Mouse (Mus musculus) CH12.LX (cell line): Measurements from ENCODE around the gene Fam178b.

Source experiments
- CTCF ChIP-seq, 2 experiments: IDR thresholded peaks in 1 of 2; conservative IDR thresholded peaks in 1 of 2; 2 replicates each; pipeline ENCODE4 v1.5.1; 2011 to 2012; ENCODE audit warnings: low read depth in 2 of 2, low read length in 2 of 2, improper control_type of control experiment in 1 of 2, inconsistent platforms in 1 of 2, mild to moderate bottlenecking in 1 of 2, moderate library complexity in 1 of 2
- GABPA ChIP-seq: IDR thresholded peaks from 2 replicates; pipeline ENCODE4 v1.6.1; 2012; ENCODE audit warnings: low read depth, low read length, improper control_type of control experiment, inconsistent platforms; ENCODE audit not compliant: insufficient replicate concordance
- HCFC1 ChIP-seq: IDR thresholded peaks from 2 replicates; pipeline ENCODE4 v1.6.1; 2012; ENCODE audit warnings: low read depth, mild to moderate bottlenecking, inconsistent platforms, low read length, improper control_type of control experiment
- MAX ChIP-seq: IDR thresholded peaks from 2 replicates; pipeline ENCODE4 v1.6.1; 2011; ENCODE audit warnings: low read length, improper control_type of control experiment
- MEF2A ChIP-seq: IDR thresholded peaks from 2 replicates; pipeline ENCODE4 v1.6.1; 2014; ENCODE audit warnings: low read depth, mild to moderate bottlenecking, inconsistent platforms, low read length, improper control_type of control experiment, borderline replicate concordance
- POLR2A ChIP-seq: IDR thresholded peaks from 2 replicates; pipeline ENCODE4 v1.6.1; 2011; ENCODE audit warnings: low read depth, mild to moderate bottlenecking, improper control_type of control experiment, low read length
- SMC3 ChIP-seq: IDR thresholded peaks from 2 replicates; pipeline ENCODE4 v1.6.1; 2011; ENCODE audit warnings: low read depth, low read length, improper control_type of control experiment

DNA sequence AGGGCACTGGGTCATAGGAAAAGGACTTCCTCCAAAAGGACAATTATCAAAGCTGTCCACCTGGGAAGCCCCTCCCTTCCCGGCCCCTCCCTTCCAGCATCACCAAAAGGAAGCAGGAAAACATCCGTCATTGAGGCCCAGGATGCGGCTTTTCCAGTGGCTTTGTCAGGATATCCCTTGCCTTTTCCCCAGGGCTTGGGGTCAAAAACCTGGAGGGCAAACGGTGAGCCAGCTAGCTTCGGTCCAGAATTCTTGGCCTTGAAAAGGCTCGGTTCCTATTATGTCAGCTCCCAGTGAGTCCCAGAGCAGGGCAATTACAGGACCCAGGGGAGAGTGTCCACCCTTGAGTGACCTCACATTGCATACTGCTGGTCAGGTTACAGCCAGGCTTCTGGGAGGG is 122.1 kb downstream of the Fam178b start:
- TF ChIP-seq CTCF (conservative IDR thresholded peaks at IDR 0.05 in 1 of 2, IDR thresholded peaks at IDR 0.05 in 1 of 2; ENCODE audit: low read depth in 2 of 2, low read length in 2 of 2) (no peak), POLR2A (no peak), SMC3 (no peak), MEF2A (no peak), GABPA (no peak), MAX (no peak), HCFC1 (no peak)
